Mouse (Mus musculus): ENCODE data around the gene Ppp1r16b. TPM values are rescaled to one million over a fixed set of nuclear protein-coding genes. Genes with fewer than 3 reads are reported as not detected.
A peak's percentile ranks its signal among the peaks of the same experiment; 100 is the strongest.

Gene Ppp1r16b
- polyA plus RNA-seq, 1 experiment from 2014 or later = 2.2 TPM

- Histone ChIP-seq H3K27me3 (ENCODE audit: control insufficient read depth, insufficient read depth, low read length) (no peaks in the 10 kb centered on the region), H3K4me3 (ENCODE audit: low read depth, low read length) (no peak overlapping the region), H3K27ac (replicated peaks; ENCODE audit: low read depth, low read length) (no peak overlapping the region), H3K4me2 (ENCODE audit: low read depth, low read length) (no peak overlapping the region), H3K36me3 (replicated peaks; ENCODE audit: control insufficient read depth, insufficient read depth, low read depth, low read length) (peaks cover 3% of the 10 kb centered on the region; the same call in 1 of the 2 replicates), H3K9me3 (replicated peaks; ENCODE audit: control insufficient read depth, low read length) (no peaks in the 10 kb centered on the region), H3K4me1 (ENCODE audit: control insufficient read depth, insufficient read depth, low read length) (no peaks in the 10 kb centered on the region; the same call in 1 of the 2 replicates), H3K9ac (replicated peaks; ENCODE audit: low read length) (no peak overlapping the region)
- 94% methylated on average over 7 of the region's 7 CpGs for WGBS
- DNase-seq (ENCODE audit: low spot score) (no peak), ATAC-seq (replicated peaks; ENCODE audit: insufficient number of reproducible peaks, low FRiP score, low TSS enrichment, low read depth) (no peak)
Measured at GRCm38 (mm10) chr2:158781126-158781525, 115.9 kb downstream of the Ppp1r16b start.

- no peaks in the 10 kb centered on the region for H3K27me3 ChIP-seq (ENCODE audit: control insufficient read depth, insufficient read depth, low read length)
- H3K9me3 ChIP-seq (replicated peaks; ENCODE audit: control insufficient read depth, low read length) = no peaks in the 10 kb centered on the region
- H3K4me2 ChIP-seq (ENCODE audit: low read depth, low read length) = no peak overlapping the region
- no peak for DNase-seq (ENCODE audit: low spot score)
- H3K4me3 ChIP-seq (ENCODE audit: low read depth, low read length) = no peak overlapping the region
- no peak for ATAC-seq (replicated peaks; ENCODE audit: insufficient number of reproducible peaks, low FRiP score, low TSS enrichment, low read depth)
- no peaks in the 10 kb centered on the region; the same call in 1 of the 2 replicates for H3K36me3 ChIP-seq (replicated peaks; ENCODE audit: control insufficient read depth, insufficient read depth, low read depth, low read length)
- no peak overlapping the region for H3K9ac ChIP-seq (replicated peaks; ENCODE audit: low read length)
- no peaks in the 10 kb centered on the region for H3K4me1 ChIP-seq (ENCODE audit: control insufficient read depth, insufficient read depth, low read length)
- no peak overlapping the region for H3K27ac ChIP-seq (replicated peaks; ENCODE audit: low read depth, low read length)
- 92% methylated on average over 14 of the region's 14 CpGs for WGBS
Measured at GRCm38 (mm10) chr2:158786927-158787795, 122.0 kb downstream of the Ppp1r16b start.

- H3K4me1 ChIP-seq (ENCODE audit: control insufficient read depth, insufficient read depth, low read length) = no peaks in the 10 kb centered on the region
- peak within 1 kb of the TSS; percentile 73 for H3K4me2 ChIP-seq (ENCODE audit: low read depth, low read length)
- H3K36me3 ChIP-seq (replicated peaks; ENCODE audit: control insufficient read depth, insufficient read depth, low read depth, low read length) = no peaks in the 10 kb centered on the region
- H3K27ac ChIP-seq (replicated peaks; ENCODE audit: low read depth, low read length) = peak within 1 kb of the TSS; percentile 52; the same call in 1 of the 2 replicates
- peak within 1 kb of the TSS; percentile 74 for H3K9ac ChIP-seq (replicated peaks; ENCODE audit: low read length)
- H3K27me3 ChIP-seq (ENCODE audit: control insufficient read depth, insufficient read depth, low read length) = no peaks in the 10 kb centered on the region
- no peaks in the 10 kb centered on the region for H3K9me3 ChIP-seq (replicated peaks; ENCODE audit: control insufficient read depth, low read length)
- ATAC-seq (replicated peaks; ENCODE audit: insufficient number of reproducible peaks, low FRiP score, low TSS enrichment, low read depth) = peak; percentile 99
- peak within 1 kb of the TSS; percentile 86 for H3K4me3 ChIP-seq (ENCODE audit: low read depth, low read length)
- peak; percentile 98 for DNase-seq (ENCODE audit: low spot score)
- WGBS = under 1% methylated on average over 31 of the region's 33 CpGs
Measured at GRCm38 (mm10) chr2:158794494-158795004, 129.4 kb downstream of the Ppp1r16b start, which contains the start of gene Dhx35. Gene Dhx35, plus strand, starts transcription at chr2:158794807.

- H3K27ac ChIP-seq (replicated peaks; ENCODE audit: low read depth, low read length) = no peak overlapping the region
- H3K4me1 ChIP-seq (ENCODE audit: control insufficient read depth, insufficient read depth, low read length) = no peaks in the 10 kb centered on the region
- peak overlapping the region; percentile 86 for H3K4me3 ChIP-seq (ENCODE audit: low read depth, low read length)
- peak overlapping the region; percentile 65 for H3K4me2 ChIP-seq (ENCODE audit: low read depth, low read length)
- ATAC-seq (replicated peaks; ENCODE audit: insufficient number of reproducible peaks, low FRiP score, low TSS enrichment, low read depth) (no peak; the same call in 1 of the 2 replicates), DNase-seq (ENCODE audit: low spot score) (no peak)
- no peaks in the 10 kb centered on the region for H3K36me3 ChIP-seq (replicated peaks; ENCODE audit: control insufficient read depth, insufficient read depth, low read depth, low read length)
- H3K9me3 ChIP-seq (replicated peaks; ENCODE audit: control insufficient read depth, low read length) = no peaks in the 10 kb centered on the region
- 13% methylated on average over 15 of the region's 15 CpGs for WGBS
- no peaks in the 10 kb centered on the region for H3K27me3 ChIP-seq (ENCODE audit: control insufficient read depth, insufficient read depth, low read length)
- peak overlapping the region; percentile 74 for H3K9ac ChIP-seq (replicated peaks; ENCODE audit: low read length)
Measured at GRCm38 (mm10) chr2:158795043-158795442, 129.8 kb downstream of the Ppp1r16b start.

GRCm38 (mm10) chr2:158795875-158796274, 130.7 kb downstream of the Ppp1r16b start:
- no peaks in the 10 kb centered on the region for H3K4me1 ChIP-seq (ENCODE audit: control insufficient read depth, insufficient read depth, low read length)
- H3K27me3 ChIP-seq (ENCODE audit: control insufficient read depth, insufficient read depth, low read length) = no peaks in the 10 kb centered on the region
- WGBS = 81% methylated on average over 2 of the region's 2 CpGs
- no peak for DNase-seq (ENCODE audit: low spot score)
- no peak overlapping the region for H3K27ac ChIP-seq (replicated peaks; ENCODE audit: low read depth, low read length)
- H3K4me3 ChIP-seq (ENCODE audit: low read depth, low read length) = no peak overlapping the region
- ATAC-seq (replicated peaks; ENCODE audit: insufficient number of reproducible peaks, low FRiP score, low TSS enrichment, low read depth) = no peak
- no peak overlapping the region for H3K4me2 ChIP-seq (ENCODE audit: low read depth, low read length)
- H3K36me3 ChIP-seq (replicated peaks; ENCODE audit: control insufficient read depth, insufficient read depth, low read depth, low read length) = no peaks in the 10 kb centered on the region
- H3K9me3 ChIP-seq (replicated peaks; ENCODE audit: control insufficient read depth, low read length) = no peaks in the 10 kb centered on the region
- no peak overlapping the region for H3K9ac ChIP-seq (replicated peaks; ENCODE audit: low read length)

DNA sequence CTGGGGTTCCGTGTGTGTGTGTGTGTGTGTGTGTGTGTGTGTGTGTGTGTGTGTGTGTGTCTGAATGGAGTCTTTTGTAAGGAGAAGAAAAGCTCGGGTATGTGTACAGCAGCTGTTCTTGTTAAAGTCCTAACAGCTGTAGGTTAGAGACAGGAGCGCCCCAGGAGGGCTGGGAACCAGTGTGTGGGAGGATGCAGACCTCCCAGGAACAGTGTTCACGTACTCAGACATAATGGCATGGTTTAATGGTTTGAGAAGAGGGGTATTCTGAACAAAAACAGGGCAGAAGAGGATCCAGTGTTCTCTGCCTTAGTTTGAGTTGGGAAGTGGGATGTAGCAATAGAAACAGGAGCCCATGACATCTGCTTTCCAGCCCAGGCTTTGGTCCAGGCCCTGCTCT, 134.1 kb downstream of the Ppp1r16b start:
- ATAC-seq (replicated peaks; ENCODE audit: insufficient number of reproducible peaks, low FRiP score, low TSS enrichment, low read depth) (no peak), DNase-seq (ENCODE audit: low spot score) (peak; percentile 15)
- Histone ChIP-seq H3K36me3 (replicated peaks; ENCODE audit: control insufficient read depth, insufficient read depth, low read depth, low read length) (peaks cover 2% of the 10 kb centered on the region), H3K27ac (replicated peaks; ENCODE audit: low read depth, low read length) (no peak overlapping the region), H3K4me2 (ENCODE audit: low read depth, low read length) (no peak overlapping the region), H3K27me3 (ENCODE audit: control insufficient read depth, insufficient read depth, low read length) (no peaks in the 10 kb centered on the region), H3K9me3 (replicated peaks; ENCODE audit: control insufficient read depth, low read length) (no peaks in the 10 kb centered on the region), H3K4me3 (ENCODE audit: low read depth, low read length) (no peak overlapping the region), H3K9ac (replicated peaks; ENCODE audit: low read length) (no peak overlapping the region), H3K4me1 (ENCODE audit: control insufficient read depth, insufficient read depth, low read length) (no peaks in the 10 kb centered on the region)
- WGBS = 46% methylated on average over 4 of the region's 4 CpGs

DNA sequence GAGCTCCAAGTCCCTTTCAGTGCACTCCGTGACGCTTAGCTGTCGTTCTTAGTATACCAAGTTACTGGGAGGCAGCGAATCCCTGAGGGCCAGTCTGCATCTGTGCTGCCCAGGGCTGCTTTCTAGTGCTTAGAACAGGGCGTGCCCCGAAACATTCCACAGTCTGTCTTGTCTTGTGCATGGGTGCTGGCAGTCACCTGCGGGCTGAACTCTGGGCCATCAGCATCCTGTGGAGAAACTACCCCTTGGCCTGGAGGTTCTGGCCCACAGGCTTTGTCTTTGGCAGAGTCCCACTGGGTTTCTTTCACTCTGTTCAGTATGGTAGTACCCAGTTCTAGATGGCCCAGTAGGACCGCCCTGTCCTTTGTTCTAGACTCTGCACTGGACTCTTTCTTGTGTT, 135.6 kb downstream of the Ppp1r16b start:
- Histone ChIP-seq H3K27me3 (ENCODE audit: control insufficient read depth, insufficient read depth, low read length) (no peaks in the 10 kb centered on the region), H3K27ac (replicated peaks; ENCODE audit: low read depth, low read length) (no peak overlapping the region), H3K9me3 (replicated peaks; ENCODE audit: control insufficient read depth, low read length) (no peaks in the 10 kb centered on the region), H3K9ac (replicated peaks; ENCODE audit: low read length) (no peak overlapping the region), H3K4me3 (ENCODE audit: low read depth, low read length) (no peak overlapping the region), H3K4me1 (ENCODE audit: control insufficient read depth, insufficient read depth, low read length) (no peaks in the 10 kb centered on the region), H3K4me2 (ENCODE audit: low read depth, low read length) (no peak overlapping the region), H3K36me3 (replicated peaks; ENCODE audit: control insufficient read depth, insufficient read depth, low read depth, low read length) (peaks cover 2% of the 10 kb centered on the region)
- ATAC-seq (replicated peaks; ENCODE audit: insufficient number of reproducible peaks, low FRiP score, low TSS enrichment, low read depth) = no peak
- WGBS = 88% methylated on average over 8 of the region's 8 CpGs
- no peak for DNase-seq (ENCODE audit: low spot score)

- DNase-seq (ENCODE audit: low spot score) = no peak
- H3K36me3 ChIP-seq (replicated peaks; ENCODE audit: control insufficient read depth, insufficient read depth, low read depth, low read length) = peaks cover 2% of the 10 kb centered on the region
- no peak for ATAC-seq (replicated peaks; ENCODE audit: insufficient number of reproducible peaks, low FRiP score, low TSS enrichment, low read depth)
Measured at GRCm38 (mm10) chr2:158803575-158803974, 138.4 kb downstream of the Ppp1r16b start.

More at GRCm38 (mm10) chr2:158803575-158803974, 138.4 kb downstream of the Ppp1r16b start:
- WGBS = 91% methylated on average over 8 of the region's 8 CpGs
- H3K4me1 ChIP-seq (ENCODE audit: control insufficient read depth, insufficient read depth, low read length) = no peaks in the 10 kb centered on the region
- H3K4me3 ChIP-seq (ENCODE audit: low read depth, low read length) = no peak overlapping the region
- no peaks in the 10 kb centered on the region for H3K9me3 ChIP-seq (replicated peaks; ENCODE audit: control insufficient read depth, low read length)
- no peak overlapping the region for H3K27ac ChIP-seq (replicated peaks; ENCODE audit: low read depth, low read length)
- no peaks in the 10 kb centered on the region for H3K27me3 ChIP-seq (ENCODE audit: control insufficient read depth, insufficient read depth, low read length)
- no peak overlapping the region for H3K4me2 ChIP-seq (ENCODE audit: low read depth, low read length)
- no peak overlapping the region for H3K9ac ChIP-seq (replicated peaks; ENCODE audit: low read length)
